Mouse (Mus musculus) cortical plate, adult 2 months (tissue): ENCODE data around the gene Sh2b2. TPM values are rescaled to one million over a fixed set of nuclear protein-coding genes. Genes with fewer than 3 reads are reported as not detected.

ENCODE experiments used
- H3K27ac ChIP-seq: fragments of 200-500 bp; 2 replicates; pipeline ENCODE4 v1.5.1; 2012; ENCODE audit warnings: low read length, control low read depth, inconsistent platforms; ENCODE audit not compliant: insufficient read depth
- H3K4me1 ChIP-seq: fragments of 200-500 bp; 2 replicates; pipeline ENCODE4 v1.6.1; 2011; ENCODE audit warnings: low read length; ENCODE audit not compliant: control insufficient read depth, insufficient read depth
- H3K4me3 ChIP-seq: fragments of 200-500 bp; 2 replicates; pipeline ENCODE4 v1.5.1; 2011; ENCODE audit warnings: mild to moderate bottlenecking, low read length, control low read depth; ENCODE audit not compliant: insufficient read depth
- CTCF ChIP-seq: fragments of 200-500 bp; IDR thresholded peaks from 2 replicates; pipeline ENCODE4 v1.5.1; 2011; ENCODE audit warnings: mild to moderate bottlenecking, control low read depth, low read length; ENCODE audit not compliant: insufficient read depth; ENCODE audit errors: extremely low read depth
- POLR2A ChIP-seq: fragments of 200-500 bp; IDR thresholded peaks from 2 replicates; pipeline ENCODE4 v1.6.1; 2011; ENCODE audit warnings: mild to moderate bottlenecking, low read length, control low read depth; ENCODE audit not compliant: insufficient read depth; ENCODE audit errors: extremely low read depth
- polyA plus RNA-seq: library from polyadenylated mRNA; depleted of rRNA; stranded (reverse); fragments of >200 nt; gene quantifications from 2 replicates; pipeline ENCODE4 v1.2.3, GENCODE M21; 2012

The Sh2b2 gene
- polyA plus RNA-seq, 1 experiment = 9.2 TPM

DNA sequence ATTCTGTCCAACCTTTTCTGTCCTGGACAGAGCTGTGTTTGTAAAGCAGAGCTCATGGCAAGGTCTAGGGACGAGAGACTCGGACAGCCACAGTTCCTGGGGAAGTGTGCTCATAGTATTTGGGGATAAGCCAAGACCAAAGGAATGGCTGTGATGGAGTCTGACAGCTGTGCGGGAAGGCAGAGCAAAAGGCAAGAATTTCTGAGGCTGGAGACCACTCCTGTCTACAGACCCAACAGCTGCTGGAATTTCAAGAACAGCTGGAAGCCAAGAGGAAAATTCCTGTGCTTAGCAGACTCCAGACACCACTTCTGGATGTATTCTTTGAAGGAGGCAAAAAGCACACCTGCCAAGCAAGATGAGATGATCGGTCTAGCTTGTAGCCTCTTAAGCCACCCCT lies 23.6 kb upstream of the Sh2b2 start:
- H3K4me3 ChIP-seq = no peak overlapping the region
- H3K27ac ChIP-seq = no peak overlapping the region
- H3K4me1 ChIP-seq = no peaks in the 10 kb centered on the region
- TF ChIP-seq POLR2A (no peak), CTCF (no peak)

DNA sequence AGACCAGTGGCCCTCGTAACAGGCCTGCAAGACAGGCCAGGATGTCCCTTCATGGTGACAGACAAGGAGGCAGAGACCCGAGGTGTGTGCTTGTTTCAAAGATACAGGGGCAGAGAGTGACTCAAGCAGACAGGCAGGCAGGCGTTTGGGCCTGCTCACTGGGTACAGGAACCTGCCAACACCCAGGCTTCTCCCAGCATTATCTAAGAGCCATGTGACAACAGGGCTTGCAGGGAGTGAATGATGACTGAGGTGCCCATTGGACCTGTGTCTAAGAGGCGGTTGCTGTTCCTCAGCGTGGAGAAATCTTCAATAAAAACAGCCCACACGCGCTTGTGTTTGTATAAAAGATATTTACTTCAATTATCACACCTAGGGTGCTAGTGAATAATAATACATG lies 19.7 kb upstream of the Sh2b2 start:
- Histone ChIP-seq H3K4me1 (no peaks in the 10 kb centered on the region), H3K27ac (no peak overlapping the region)
- TF ChIP-seq CTCF (no peak), POLR2A (no peak)

DNA sequence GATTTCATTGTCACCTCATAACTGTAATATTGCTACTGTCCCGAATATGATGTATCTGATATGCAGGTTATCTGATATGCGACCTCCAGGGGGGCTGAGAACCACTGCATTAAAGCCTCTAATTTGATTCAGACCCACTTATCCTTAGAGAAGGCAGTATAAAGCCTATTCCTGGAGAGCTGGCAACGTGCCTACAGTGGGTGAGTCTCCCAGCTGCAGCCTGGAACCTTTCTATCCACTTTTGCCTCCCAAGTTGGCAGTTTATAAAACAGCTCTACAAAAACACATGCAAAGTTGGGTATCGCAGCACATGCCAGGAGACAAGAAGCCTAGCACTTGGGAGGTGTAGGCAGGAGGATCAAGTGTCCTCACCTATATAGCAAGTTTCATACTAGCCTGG lies 17.0 kb upstream of the Sh2b2 start:
- no peak overlapping the region for H3K27ac ChIP-seq
- TF ChIP-seq CTCF = no peak
- no peak for TF ChIP-seq POLR2A
- no peaks in the 10 kb centered on the region for H3K4me1 ChIP-seq
- no peak overlapping the region for H3K4me3 ChIP-seq

More for the DNA sequence above, 19.7 kb upstream of the Sh2b2 start:
- H3K4me3 ChIP-seq = no peak overlapping the region

DNA sequence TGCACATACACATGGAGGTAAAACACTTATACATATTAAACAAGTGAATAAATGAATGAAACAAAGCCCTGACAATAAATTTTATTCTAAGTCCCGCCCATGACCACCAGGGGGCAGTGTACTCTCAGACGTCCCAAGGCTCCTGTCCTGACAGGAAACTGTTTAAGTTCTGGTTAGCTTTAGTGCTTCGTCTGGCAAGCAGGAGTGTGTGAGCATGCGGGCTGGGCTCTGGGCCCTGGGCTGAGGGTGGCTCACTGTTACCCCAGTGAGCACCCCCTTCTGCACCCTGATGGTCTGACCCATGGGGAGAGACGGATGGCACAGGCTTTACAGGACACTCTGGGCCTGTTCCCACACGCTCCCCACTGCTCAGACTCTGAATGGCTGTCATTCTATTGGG lies 12.6 kb upstream of the Sh2b2 start:
- Histone ChIP-seq H3K4me1 (no peaks in the 10 kb centered on the region), H3K4me3 (no peak overlapping the region), H3K27ac (no peak overlapping the region)
- TF ChIP-seq POLR2A = no peak
- TF ChIP-seq CTCF = peak; percentile 73

DNA sequence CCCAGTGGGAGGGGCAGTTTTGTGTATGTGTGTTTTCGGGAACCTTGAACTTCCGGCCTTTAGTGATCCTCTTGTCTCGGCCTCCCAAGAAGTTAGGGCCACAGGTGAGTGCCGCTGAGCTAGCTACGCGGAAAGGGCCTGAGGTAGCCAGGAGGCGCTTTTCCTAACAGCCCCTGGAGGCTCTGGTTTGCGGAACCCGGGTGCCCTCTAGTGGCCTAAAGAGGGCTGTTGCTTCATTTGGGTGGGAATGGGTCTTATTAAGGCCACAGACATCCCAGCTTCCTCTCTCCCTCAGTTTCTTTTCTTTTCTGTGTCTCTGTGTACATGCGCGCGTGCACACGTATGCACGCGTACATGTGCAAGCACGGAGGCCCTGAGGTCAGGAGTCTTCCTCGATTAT lies 6.5 kb upstream of the Sh2b2 start:
- H3K4me1 ChIP-seq = no peaks in the 10 kb centered on the region
- no peak for TF ChIP-seq POLR2A
- TF ChIP-seq CTCF = peak; percentile 91
- no peak overlapping the region for H3K4me3 ChIP-seq
- no peak overlapping the region for H3K27ac ChIP-seq

GRCm38 (mm10) chr5:136251004-136251403 lies 4.6 kb upstream of the Sh2b2 start:
- Histone ChIP-seq H3K4me3 (no peak overlapping the region), H3K27ac (no peak overlapping the region), H3K4me1 (no peaks in the 10 kb centered on the region)
- TF ChIP-seq CTCF = peak; percentile 43
- no peak for TF ChIP-seq POLR2A

GRCm38 (mm10) chr5:136248441-136248840 lies 2.1 kb upstream of the Sh2b2 start:
- no peak for TF ChIP-seq POLR2A
- TF ChIP-seq CTCF = no peak
- H3K27ac ChIP-seq = no peak overlapping the region

GRCm38 (mm10) chr5:136245541-136246451 lies 560 bp downstream of the Sh2b2 start:
- TF ChIP-seq CTCF (no peak), POLR2A (no peak)
- Histone ChIP-seq H3K4me1 (no peaks in the 10 kb centered on the region), H3K27ac (no peak overlapping the region), H3K4me3 (peak overlapping the region; percentile 98; the same call in 1 of the 2 replicates)

More at GRCm38 (mm10) chr5:136248441-136248840, 2.1 kb upstream of the Sh2b2 start:
- Histone ChIP-seq H3K4me1 (no peaks in the 10 kb centered on the region), H3K4me3 (no peak overlapping the region)

- Histone ChIP-seq H3K4me3 (peak overlapping the region; percentile 98), H3K27ac (peak overlapping the region; percentile 22; the same call in 1 of the 2 replicates), H3K4me1 (no peaks in the 10 kb centered on the region)
- TF ChIP-seq CTCF (no peak), POLR2A (0 out of 2 replicates have a peak, but pooled peaks have one; percentile 16)
Measured at GRCm38 (mm10) chr5:136244762-136245540, 1.4 kb downstream of the Sh2b2 start.
